Mouse (Mus musculus): ENCODE results near the gene Cers5.
"Not testable (repeated sequence)": the region's sequence is repeated elsewhere in the genome, so short reads cannot be mapped to it uniquely, and the experiment has no call there.

Cers5 gene

DNA sequence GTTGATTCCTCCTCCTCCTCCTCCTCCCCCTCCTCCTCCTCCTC, at the start of gene Cers5:
TSS of gene Cers5 (minus strand) at position 5 of the 44 bp plus-strand sequence.
- DNase-seq (ENCODE audit: low read depth, low spot score) = not testable (repeated sequence)

DNA sequence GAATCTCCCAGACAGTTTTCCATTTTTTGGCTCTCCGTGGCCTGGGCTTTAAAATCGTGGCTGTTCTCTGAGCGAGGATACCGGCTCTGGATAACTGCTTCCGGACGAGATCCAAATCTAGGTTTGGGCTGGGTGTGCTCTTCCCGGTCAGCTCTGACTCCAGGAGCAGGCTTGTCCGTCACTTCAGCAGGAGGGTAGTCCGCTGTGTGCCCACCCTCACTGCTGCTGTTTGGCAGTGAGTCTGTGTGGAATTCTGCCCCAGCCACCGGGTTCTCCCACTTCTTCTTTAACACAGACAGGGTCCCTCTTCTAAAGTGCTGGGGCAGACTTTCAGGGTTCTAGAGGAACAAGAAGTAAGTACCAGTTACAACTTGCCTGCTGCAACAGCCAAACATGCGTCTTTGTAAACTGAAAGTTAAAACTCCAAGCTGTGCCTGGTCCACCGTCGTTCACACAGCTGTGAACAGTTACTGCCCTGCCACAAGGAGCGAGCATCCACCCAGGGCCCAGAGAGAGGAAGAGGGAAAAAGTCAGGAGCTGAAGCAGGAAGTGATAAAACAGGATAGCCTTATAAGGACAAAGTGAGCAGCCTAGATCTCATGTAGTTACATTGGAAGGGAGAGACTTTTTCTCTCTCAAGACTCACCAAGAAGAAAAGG, 47.1 kb upstream of the Cers5 start:
- no peak for DNase-seq (ENCODE audit: low read depth, low spot score)

DNA sequence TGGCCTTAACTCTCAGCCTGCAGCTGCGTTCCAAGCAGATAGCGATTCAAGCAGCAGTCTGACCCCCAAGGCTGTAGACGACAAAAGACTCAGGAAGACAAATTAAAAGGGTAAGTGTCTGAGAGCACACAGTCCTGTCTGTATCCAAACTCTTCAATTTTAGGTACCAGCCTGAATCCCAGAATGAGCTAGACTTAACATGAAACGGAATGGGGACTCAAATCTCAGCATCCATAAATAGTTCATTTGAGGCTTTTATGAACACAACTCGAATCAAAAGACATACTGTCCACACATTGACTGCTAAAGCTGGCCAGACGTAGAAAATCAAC, 46.4 kb upstream of the Cers5 start:
- DNase-seq (ENCODE audit: low read depth, low spot score) = no peak

DNA sequence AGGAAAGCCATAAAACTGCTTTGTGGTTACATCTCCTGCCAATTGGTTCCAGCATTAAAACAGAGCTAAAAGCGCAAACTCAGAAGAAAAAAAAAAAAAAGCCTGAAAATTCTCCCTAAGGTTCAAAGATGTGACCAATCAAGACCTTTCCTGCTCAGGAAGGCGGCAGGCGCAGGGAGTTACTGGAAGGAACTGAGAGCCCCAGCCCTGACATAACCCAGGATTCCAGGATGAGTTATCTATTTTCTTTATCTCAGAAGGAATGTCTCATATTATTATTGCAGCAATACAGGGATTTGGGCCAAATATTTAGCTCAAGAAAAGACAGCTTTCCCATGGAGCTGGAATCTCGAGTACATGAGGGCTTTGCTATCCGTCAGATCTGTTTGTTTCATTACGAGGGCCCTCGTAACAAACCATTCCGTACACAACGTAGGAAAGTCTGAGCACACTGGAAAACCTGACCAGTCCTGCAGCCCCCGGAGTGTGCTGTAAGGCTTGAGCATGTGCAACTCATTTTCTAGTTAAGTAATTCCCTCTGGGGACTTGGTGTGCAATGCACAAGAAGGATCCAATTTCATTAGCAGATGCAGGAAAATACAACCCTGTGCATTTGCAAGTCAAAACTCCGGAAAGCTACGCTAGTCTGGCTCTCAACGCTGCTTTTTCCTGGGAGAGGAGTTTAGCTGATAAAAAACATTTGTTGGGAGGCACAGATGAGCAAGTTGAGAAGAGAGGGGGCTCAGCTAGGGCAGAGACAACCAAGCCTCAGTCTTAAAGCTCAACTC, 45.8 kb upstream of the Cers5 start:
- no peak for DNase-seq (ENCODE audit: low read depth, low spot score)

DNA sequence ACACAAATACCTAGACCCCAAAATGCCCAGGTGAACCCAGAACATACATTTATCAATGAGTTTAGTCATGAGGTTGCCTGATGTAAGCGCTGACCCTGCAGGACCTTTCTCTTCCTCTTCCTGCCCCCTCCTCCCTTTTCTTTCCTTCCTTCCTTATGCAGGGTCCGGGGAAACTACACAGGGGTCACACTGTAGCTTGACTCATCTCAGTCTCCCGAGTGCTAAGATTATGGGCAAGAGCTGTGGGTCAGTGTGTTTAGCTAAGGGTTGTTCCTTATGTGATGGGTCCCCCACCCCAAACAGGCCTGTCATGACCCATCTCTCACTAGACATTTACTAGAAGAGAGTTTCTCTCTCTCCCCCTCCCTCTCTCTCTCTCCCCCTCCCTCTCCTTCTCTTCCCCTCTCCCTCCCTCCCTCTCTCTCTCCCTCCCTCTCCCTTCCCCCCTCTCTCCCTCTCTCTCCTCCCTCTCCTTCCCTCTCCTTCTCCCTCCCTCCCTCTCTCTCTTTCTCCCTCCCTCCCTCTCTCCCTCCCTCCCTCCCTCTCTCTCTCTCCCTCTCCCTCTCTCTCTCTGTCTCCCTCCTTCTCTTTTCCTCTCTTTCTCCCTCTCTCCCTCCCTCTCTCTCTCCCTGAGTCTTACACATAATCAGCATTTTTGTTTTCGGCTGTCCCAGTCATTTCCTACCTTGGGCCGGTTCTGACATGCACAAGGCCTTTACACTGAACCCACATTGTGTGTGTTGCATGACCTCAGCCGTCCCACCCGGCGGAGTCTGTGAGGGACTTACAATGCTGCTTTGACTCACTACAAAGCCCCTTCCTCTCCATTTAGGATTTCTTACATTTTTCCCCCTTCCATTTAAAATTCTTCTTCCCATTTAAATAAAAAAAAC, 44.9 kb upstream of the Cers5 start:
- DNase-seq (ENCODE audit: low read depth, low spot score) = no peak

DNA sequence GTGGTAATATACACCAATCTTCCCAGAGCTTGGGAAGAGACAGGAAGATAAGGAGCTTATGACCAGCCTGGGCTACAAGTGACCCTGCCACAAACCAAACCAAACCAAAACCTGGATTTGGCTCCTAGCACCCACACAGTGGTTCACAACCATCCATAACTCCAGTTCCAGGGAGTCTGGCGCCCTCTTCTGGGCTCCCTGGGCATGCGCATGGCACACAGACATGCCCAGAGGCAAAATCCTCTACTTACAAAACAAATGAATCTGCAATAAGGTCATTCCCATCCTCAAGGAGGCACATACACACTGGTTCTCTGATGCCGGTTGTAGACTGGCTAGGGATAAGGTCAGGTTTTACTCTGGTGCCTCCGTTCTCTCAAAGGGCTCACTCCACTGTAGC, 43.3 kb upstream of the Cers5 start:
- no peak for DNase-seq (ENCODE audit: low read depth, low spot score)

DNA sequence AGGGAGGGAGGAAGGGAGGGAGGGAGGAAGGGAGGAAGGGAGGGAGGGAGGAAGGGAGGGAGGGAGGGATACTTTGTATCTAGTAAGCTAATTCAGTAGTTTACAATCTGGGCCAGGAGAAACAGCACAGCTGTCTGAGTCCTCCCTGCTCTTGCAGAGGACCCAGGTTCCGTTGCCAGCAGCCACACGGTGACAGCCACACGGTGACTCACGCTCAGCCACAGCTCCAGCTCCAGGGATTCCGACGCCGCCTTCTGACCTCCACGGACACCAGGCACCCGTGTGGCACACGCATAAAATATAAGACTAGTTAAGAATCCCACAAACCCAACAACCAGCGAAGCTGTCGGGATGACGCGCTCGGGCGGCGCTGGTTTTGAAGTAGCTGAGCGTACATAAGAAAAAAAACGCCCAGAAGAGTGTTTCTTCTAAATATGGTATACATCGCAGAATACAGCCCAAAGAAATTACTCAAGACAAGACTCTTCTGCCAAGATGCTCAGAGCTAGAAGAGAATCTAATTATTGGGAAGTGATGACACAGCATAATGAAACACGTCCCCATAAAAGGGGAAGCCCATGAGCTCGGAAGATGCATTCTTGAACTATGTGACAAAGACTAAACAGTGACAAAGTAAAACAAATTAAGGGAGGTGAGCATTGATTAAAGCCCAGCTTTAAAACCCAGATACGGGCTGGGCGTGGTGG, 42.0 kb upstream of the Cers5 start:
- DNase-seq (ENCODE audit: low read depth, low spot score) = no peak

DNA sequence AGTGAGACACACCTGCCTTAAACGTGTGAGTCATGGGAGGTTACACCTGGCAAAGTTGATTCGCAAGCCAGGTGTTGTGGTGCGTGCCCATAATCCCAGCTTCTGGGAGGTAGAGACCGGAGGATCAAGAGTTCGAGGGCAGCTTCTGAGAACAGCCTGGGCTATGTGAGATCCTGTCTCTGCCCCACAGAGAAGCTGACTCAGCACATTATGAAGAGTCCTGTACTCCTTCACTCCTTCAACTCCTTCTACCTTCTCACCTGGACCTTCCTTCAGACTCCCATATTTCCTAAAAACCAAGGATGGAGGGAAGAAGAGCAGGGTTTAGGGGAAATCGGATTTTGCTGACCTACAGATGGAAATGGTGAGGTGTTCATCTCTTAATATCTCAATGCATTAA, 41.0 kb upstream of the Cers5 start:
- no peak for DNase-seq (ENCODE audit: low read depth, low spot score)

DNA sequence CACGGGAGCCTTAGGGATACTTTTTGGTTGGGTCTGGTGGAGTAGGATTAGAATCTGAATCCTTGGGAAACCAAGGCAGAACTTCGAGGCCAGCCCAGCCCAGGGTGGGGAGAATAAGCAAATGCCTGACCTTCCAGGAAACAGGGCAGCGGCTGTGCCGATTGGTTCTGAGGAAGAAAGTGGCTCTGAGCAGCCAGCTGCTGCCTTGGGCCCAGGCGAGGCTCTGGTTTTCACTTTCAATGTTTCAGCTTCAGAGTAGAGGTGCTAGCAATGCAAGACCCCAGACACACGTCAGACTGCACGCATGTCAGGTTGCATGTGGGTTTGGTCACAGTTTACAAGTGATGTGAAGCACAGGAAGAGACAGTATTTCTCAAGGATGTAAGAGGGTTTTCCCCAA, 39.4 kb upstream of the Cers5 start:
- no peak for DNase-seq (ENCODE audit: low read depth, low spot score)

DNA sequence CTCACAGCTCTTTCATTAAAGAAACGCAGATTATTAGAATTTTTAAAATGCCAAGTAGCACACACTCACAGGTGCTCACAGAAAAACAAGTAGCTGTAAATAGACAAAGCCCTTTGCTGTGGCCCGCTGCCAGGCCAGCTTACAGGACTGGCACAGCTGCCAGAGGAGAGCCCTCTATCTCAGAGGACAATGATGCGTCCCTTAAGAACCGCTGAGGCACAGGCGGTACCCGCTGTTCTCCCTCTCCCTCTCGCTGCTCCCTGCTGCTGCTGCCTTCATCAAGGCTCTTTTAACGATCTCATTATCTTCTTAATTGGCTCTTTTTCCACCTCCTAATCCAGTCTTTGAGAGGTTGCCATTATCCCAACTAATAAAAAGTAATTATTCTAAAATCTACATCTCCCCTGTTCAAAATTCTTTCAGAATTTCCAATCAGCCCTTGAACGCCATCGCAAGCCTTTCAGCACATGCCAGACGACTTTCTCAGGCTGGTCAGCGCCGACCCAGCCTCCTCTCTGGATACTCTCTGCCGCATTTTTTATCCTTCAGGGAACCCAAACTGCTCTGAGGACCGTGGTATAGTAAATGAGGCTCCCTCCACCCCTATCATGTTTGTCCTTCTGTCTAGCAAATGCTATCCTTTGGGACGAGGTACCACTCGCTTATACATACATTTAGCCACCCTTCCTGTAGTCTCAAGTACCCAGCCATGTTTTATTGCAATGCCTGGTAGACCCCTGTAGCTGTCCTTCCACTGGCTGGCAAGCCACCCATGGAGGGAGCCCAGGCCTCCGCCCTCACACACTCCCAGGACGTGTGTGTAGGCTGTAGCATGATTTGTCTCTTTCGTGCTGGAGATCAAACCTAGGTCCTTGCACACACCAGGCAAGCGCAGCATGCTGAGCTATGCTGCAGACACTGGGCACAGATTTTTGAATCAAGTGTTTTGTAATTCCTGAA, 35.4 kb upstream of the Cers5 start:
- no peak for DNase-seq (ENCODE audit: low read depth, low spot score)

DNA sequence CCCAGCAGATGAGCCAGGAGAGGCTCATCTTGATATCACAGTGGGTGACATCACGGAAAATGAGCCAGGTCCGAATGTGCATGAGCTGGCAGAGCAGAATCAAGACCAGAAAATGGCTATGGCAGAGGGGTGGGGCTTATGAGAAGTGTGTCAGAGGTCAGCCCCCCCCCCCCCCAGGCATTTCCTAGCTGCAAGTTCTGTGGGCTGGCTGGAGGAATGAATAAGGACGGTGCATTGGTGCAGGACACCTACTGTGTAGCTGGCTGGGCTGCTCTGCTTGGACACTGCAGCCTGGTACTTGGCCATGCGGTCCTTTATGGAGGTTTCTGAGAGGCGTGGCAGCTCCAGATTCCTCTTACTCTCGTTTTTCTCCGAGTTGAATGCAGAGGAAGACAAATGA, 33.5 kb upstream of the Cers5 start:
- DNase-seq (ENCODE audit: low read depth, low spot score) = no peak

DNA sequence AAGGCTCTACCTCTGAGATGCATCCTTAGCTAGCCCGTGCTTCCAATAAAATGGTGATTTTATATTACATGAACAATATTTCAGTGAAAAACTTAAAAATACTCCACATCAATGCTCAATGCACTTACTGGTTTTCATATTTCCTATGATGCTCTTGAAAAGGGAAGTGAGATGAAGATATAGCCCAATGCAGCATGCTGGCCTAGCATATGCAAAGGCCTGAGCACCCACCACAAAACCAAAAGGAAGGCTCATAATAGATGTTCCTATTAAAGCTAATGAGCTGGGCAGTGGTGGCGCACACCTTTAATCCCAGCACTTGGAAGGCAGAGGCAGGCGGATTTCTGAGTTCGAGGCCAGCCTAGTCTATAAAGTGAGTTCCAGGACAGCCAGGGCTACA, 33.0 kb upstream of the Cers5 start:
- no peak for DNase-seq (ENCODE audit: low read depth, low spot score)

DNA sequence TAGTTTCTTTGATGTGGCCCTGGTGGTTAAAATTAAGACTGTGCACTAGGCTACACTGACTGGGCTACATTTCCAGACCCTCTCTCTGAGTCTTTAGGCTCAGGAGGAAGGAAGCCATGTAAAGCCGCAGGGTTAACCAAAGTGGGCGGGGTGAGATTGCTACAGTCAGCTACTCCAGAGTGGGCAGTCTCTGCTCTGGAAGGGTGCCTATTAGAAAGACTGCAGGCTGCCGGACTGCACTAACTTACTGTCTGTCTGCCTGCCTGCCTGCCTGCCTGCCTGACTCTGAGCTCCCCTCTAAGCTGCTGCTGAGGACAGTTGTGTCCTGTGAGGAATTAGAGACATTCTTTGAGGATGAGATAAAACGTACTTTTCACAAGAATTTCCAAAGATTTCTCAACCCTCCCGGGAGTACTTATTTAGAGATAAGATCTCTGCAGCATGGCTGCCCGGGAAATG, 30.5 kb upstream of the Cers5 start:
- DNase-seq (ENCODE audit: low read depth, low spot score) = no peak

DNA sequence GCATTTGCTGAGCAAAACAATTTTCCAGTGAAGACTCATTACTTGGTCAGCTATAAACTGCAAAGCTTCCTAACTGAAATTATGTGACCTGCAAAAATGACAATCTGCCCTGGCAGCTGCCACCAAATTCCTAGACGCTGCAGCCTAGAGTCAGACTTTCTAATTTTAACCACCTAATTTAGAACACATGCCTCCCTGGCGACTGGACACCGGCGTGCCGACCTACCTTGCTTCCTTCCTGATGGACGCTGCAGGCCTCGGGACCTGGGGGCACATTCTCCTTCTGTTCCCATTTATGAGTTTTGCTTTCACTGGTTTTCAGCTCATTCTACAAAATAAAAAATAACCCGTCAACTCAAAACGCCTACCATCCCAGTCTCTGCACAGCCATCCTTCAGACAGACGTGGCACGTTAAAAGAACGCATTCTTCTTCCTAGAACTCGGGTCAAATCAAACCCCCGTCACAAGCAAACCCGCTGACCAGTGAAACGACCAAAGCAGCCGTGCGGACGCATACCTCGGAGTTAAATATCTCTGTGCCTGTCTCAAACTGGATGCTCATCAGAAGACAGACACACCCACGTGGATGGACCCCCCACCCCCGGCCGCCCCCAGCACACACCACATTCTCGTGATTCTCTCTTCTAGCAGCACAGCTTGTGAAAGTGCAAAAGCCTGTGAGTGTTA, 29.3 kb upstream of the Cers5 start:
- no peak for DNase-seq (ENCODE audit: low read depth, low spot score)

DNA sequence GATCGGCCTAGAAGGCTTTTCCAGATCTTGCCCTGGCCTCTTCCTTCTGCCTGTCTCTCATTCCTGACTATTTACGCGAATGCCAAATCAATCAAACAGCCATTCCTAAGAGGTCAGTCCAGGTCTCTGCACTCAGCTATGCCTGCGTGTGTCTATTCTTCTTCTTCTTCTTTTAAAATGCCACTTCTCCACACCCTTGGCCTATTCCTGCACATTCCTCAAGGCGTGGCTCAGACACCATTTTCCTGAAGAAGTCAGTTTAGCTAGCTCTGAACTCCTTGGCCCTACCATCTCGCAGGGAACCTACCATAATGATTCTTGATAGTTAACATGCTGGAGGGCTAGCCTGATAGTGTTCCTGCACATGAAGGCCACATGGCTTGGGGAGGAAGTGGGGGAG, 27.0 kb upstream of the Cers5 start:
- no peak for DNase-seq (ENCODE audit: low read depth, low spot score)

DNA sequence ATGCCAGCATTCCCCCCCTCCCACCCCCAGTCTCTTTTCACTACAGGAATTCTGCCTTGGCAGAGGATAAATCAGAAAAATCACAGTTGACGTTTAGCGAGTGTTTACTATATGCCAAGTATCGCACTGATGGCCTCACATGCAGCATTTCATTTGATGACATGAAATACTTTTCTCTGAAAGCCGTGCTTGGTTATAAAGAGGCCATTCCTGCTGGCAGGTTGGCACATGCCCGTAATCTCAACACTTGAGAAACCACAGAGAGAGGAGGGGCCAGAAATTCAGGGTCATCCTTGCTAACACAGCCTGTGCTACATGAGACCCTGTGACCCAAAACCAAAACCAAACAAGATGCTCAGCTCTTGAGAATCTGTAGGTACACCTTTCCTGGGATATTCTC, 25.2 kb upstream of the Cers5 start:
- DNase-seq (ENCODE audit: low read depth, low spot score) = no peak

DNA sequence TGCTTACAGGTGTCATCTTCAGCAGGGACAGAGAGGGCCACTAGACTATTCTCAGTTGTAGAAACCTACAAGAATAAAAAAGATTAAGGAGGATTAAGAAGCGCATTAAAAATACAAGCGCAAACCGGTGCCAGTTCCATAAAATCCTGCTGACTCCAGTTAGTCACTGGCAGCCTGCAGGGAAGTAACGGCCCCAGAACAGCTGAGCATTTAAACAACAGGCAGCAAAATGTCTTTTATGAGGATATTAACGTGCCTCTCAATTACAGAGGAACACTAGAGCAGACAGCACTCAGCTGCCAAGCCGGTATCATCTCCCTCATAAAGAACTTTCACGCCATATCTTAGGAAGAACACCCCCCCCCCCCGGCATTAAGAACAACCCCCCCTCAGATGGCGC, 24.1 kb upstream of the Cers5 start:
- no peak for DNase-seq (ENCODE audit: low read depth, low spot score)

DNA sequence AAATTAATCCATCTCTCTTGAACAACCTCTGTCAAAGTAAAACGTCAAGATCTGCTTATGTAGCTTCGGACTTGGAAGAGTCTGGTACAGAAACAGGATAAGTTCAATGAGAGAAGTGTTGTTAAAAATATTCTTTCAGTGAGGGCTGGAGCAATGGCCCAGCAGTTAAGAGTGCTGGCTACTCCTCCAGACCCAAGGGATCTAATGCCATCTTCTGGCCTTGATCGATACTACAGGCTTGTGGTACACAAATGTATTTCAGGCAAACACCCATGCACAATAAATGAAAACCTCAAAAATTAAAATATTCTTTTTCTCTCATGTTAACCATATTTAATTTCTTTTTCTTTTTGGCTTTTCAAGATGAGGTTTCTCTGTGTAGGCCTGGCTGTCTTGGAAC, 23.4 kb upstream of the Cers5 start:
- no peak for DNase-seq (ENCODE audit: low read depth, low spot score)

DNA sequence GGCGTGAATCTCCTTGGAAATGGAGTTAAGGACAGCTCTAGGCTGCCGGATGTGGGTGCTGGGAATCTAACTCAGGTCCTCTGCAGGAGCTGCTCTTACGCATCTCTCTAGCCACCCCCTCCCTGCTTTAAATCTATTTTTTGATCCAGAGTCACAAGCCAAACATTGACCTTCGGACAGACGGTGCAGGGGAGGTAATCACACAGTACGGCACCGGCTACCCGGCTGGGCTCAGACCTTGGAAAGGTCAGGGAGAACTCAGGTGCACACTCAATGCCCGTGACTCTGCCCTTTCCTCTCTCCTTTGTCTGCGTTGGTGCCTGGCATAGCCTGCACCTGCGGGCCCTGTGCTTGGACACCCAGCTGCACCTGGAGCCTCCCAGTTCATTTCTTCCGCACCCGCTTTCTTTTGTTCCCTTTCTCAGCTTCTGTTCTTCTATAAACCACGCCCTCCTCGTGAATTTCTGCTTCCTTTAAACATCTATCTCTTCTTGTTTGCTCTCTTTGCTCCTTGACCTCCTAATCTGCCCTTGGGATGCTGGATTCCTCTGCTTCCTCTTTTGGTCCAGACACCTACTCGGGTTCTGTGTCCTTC, 19.6 kb upstream of the Cers5 start:
- no peak for DNase-seq (ENCODE audit: low read depth, low spot score)

DNA sequence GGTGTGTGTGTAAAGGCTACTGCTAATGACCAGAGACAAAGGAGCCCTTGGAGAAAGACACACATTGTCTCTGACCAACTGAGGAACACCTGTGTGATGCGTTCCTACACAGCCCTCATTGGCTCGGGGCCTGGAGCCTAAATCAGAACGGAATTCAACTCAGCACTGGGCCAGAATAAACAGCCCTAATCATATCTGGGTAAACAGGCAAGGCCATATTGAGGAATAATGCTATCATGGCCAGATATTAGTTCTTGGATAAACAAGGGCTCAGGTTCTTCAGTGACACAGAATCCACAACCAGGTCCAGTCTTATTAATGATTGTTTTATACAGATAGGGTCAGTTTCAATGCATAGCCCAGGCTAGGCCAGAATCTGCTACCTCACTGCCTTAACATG, 18.3 kb upstream of the Cers5 start:
- DNase-seq (ENCODE audit: low read depth, low spot score) = no peak
